Mouse (Mus musculus) gastrocnemius, postnatal 14 days (tissue): Measurements from ENCODE around the gene Hist1h2af. TPM values are rescaled to one million over a fixed set of nuclear protein-coding genes. Genes with fewer than 3 reads are reported as not detected.
A peak's percentile ranks its signal among the peaks of the same experiment; 100 is the strongest.

Source experiments
- DNase-seq: peaks from one replicate; pipeline ENCODE4 v3.0.0; 2021; ENCODE audit warnings: mixed read lengths
- intact Hi-C: fragments of 180-260 bp; cut with DNase I; formaldehyde crosslinking; loops from one replicate; pipeline ENCODE4 v1.15.1; 2025; ENCODE audit warnings: low total_unique reads
- total RNA-seq, 2 experiments: library from RNA; stranded (reverse); gene quantifications; 2 replicates each; pipeline ENCODE4 v1.2.3; 2021

The Hist1h2af gene
- total RNA-seq, 2 experiments from 2014 or later, result 61.2 to 77.1 TPM

DNA sequence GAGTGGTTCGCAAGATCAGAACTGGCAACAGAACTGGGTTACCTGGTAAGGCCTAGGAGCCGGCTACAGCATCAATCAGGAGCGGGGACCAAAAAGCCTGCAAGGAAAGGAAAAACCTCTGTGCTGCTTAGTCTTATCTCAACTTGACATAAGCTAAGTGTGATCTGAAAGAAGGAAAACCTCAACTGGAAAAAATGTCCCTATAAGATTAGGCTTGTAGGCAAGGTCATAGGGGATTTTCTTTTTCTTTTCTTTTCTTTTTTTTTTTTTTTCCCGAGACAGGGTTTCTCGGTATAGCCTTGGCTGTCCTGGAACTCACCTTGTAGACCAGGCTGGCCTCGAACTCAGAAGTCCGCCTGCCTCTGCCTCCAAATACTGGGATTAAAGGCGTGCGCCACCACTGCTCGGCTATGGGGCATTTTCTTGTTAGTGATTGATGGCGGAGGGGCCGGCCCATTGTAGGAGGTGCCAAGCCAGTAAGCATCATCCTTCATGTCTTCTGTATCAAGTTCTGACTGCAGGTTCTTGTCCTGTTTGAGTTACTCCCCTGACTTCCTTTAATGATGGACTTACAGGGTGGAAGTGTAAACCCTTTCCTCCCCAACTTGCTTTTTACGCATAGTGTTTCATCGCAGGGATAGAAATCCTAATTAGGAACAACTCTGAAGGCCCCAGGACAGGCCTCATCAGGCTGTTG, 26.7 kb upstream of the Hist1h2af start:
- intact Hi-C loops, result loop anchor here (5.0 kb wide), 1 partner anchor 50 kb away; no protein-coding TSS in a partner anchor
- no peak for DNase-seq

- no peak for DNase-seq
- intact Hi-C loops, result no loop called here
These were observed 23.6 kb upstream of the Hist1h2af start for GRCm38 (mm10) chr13:23510127-23510526.

GRCm38 (mm10) chr13:23513517-23513916, 20.2 kb upstream of the Hist1h2af start:
- intact Hi-C loops, result no loop called here

DNA sequence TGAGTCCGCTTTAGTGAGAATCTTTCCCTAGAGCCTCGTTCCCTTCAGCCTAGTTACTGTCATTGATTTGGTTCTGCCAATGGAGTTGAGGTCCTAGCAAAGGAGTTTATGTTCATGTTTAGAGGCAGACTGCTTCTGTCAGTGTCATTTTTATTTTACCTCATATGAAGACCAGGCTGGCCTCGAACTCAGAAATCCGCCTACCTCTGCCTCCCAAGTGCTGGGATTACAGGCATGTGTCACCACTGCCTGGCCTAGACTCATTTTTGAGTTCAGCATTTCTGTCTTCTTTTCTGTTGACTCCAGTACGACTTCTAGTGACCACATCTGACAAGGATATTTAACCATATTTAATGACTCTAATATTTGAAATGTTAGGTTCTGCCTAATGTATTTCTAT, 18.4 kb upstream of the Hist1h2af start:
- intact Hi-C loops, result loop anchor here (5.0 kb wide), 1 partner anchor 63 kb away; no protein-coding TSS in a partner anchor
- DNase-seq, result no peak

More at GRCm38 (mm10) chr13:23513517-23513916, 20.2 kb upstream of the Hist1h2af start:
- no peak for DNase-seq

DNA sequence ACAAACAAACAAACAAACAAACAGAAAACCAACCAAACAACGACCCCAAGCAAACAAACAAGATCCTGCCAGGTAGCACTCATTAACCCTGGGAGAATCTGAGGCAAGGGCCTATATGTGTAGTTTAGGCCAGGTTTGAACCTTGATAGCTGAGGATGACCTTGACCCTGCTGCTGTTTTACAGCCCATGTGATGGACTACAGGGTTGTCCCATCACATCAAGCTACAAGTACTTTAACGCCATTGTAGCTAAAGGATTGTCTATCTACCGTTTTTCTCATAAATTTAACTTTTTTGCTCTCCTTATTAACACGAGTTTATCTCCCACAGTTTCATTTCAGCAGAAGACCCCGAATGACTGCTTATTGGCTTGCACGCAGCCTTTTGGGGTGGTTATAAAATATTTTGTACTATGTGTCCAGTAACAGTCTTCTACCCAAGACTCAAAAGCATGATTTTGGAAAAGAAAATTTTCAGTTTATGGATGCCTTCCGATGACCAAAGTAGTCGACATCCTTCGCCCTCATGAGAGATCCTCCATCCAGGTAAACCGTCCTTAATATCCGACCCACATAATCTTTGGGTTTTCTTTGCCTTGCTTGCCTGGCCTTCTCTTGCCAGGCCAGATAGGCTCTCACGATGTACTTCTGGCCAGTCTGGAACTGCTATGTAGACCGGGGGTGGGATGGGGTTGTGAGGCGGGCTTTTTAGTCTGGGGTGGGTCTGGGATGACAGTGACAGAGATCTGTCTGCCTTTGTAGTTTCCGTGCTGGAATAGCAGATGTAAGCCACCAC, 17.7 kb upstream of the Hist1h2af start:
- DNase-seq, result no peak
- intact Hi-C loops, result loop anchor here (5.0 kb wide), 1 partner anchor 64 kb away; no protein-coding TSS in a partner anchor

- intact Hi-C loops, result loop anchor here (5.0 kb wide), 1 partner anchor 65 kb away; no protein-coding TSS in a partner anchor
- DNase-seq, result peak; percentile 53
These were observed 16.7 kb upstream of the Hist1h2af start for GRCm38 (mm10) chr13:23516822-23517602.

- intact Hi-C loops, result loop anchor here (2.0 to 5.0 kb wide), 2 partner anchors 65 to 85 kb away; no protein-coding TSS in a partner anchor
- DNase-seq, result peak; percentile 70
These were observed 16.0 kb upstream of the Hist1h2af start for GRCm38 (mm10) chr13:23517603-23518294.

DNA sequence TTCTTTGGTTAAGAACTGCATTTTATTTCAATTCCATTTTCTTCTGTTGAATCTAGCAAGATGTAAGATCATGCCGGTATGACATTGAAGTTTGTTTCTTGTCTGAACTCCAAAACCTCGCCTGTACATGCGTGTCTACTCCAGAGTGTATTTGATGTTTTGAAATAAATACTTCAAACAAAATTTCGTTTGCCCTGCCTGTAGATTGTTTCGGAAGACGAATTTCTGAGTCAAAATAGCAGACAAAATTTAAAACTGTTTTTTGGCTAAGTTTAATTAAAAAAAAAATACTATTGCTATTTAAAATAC, 15.5 kb upstream of the Hist1h2af start:
- intact Hi-C loops, result loop anchor here (2.0 to 5.0 kb wide), 2 partner anchors 66 to 85 kb away; no protein-coding TSS in a partner anchor
- DNase-seq, result no peak

- no peak for DNase-seq
- intact Hi-C loops, result loop anchor here (2.0 to 5.0 kb wide), 2 partner anchors 67 to 86 kb away; no protein-coding TSS in a partner anchor
These were observed 14.8 kb upstream of the Hist1h2af start for GRCm38 (mm10) chr13:23518885-23519284.

DNA sequence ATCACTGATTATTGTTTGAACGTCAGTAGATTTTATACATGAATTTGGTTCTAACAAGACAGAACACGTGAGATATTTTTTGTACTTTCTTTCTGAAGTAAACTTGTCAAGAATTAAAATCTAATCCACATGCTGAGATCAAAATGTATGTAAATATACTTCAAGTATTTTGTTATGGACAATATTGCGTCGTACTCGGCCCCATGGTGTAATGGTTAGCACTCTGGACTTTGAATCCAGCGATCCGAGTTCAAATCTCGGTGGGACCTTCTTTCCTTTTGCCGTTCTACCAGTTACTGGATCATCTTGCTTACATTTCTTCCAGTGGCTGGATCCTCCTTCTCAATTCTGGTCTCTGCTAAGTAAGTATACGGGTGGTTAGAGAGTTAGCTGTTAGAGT, 14.3 kb upstream of the Hist1h2af start:
- DNase-seq, result peak; percentile 63
- intact Hi-C loops, result loop anchor here (2.0 to 5.0 kb wide), 2 partner anchors 67 to 87 kb away; no protein-coding TSS in a partner anchor

- intact Hi-C loops, result loop anchor here (10.0 kb wide), 1 partner anchor 1497 kb away; no protein-coding TSS in a partner anchor
- peak; percentile 58 for DNase-seq
These were observed 12.0 kb upstream of the Hist1h2af start for GRCm38 (mm10) chr13:23521703-23522102.

GRCm38 (mm10) chr13:23523976-23524375, 9.7 kb upstream of the Hist1h2af start:
- intact Hi-C loops, result loop anchor here (10.0 kb wide), 1 partner anchor 1499 kb away; no protein-coding TSS in a partner anchor

GRCm38 (mm10) chr13:23524654-23525053, 9.1 kb upstream of the Hist1h2af start:
- intact Hi-C loops, result loop anchor here (10.0 kb wide), 1 partner anchor 1500 kb away; no protein-coding TSS in a partner anchor

More at GRCm38 (mm10) chr13:23523976-23524375, 9.7 kb upstream of the Hist1h2af start:
- DNase-seq, result no peak

GRCm38 (mm10) chr13:23525901-23526300, 7.8 kb upstream of the Hist1h2af start:
- DNase-seq, result no peak
- intact Hi-C loops, result loop anchor here (10.0 kb wide), 1 partner anchor 1501 kb away; no protein-coding TSS in a partner anchor

More at GRCm38 (mm10) chr13:23524654-23525053, 9.1 kb upstream of the Hist1h2af start:
- DNase-seq, result peak; percentile 70

DNA sequence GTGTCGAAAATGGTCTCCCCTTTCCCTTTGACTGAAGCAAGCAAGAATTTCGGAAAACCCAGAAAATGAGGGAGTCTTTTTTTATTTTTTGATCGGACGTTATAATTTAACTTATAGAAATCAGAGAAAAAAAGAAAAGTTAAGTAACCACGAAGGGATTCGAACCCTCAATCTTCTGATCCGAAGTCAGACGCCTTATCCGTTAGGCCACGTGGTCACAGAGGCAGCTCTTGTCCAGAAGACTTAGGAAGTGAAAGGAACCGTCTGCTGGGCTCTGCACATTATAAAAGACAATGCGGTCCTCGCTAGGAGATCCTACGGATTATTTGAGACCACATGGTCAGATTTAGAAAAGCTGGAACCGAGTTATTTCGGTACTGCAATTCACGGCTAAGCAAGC, 7.4 kb upstream of the Hist1h2af start:
- intact Hi-C loops, result loop anchor here (10.0 kb wide), 1 partner anchor 1502 kb away; no protein-coding TSS in a partner anchor
- DNase-seq, result peak; percentile 81

DNA sequence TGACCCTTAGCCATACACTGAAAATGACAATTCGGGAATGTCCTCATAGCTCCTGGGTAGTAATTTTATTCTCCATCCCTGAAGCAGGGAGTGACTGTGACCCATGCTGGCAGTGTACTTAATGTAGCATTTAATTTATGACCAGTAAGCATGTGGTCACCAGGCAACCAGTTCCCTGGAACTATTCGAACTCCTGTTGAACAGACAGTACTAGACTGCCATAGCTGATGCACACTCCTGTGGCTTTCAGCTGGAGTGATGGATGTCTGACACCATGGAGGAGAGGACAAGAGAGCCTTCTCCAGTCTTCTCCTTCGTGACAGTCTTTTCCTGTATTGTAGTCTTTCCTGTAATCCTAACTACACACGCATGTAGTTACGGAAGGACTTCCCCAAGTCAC, 4.7 kb upstream of the Hist1h2af start:
- DNase-seq, result no peak
- intact Hi-C loops, result loop anchor here (10.0 kb wide), 1 partner anchor 1504 kb away; no protein-coding TSS in a partner anchor

- intact Hi-C loops, result loop anchor here (10.0 kb wide), 1 partner anchor 1505 kb away; no protein-coding TSS in a partner anchor
- DNase-seq, result no peak
These were observed 4.1 kb upstream of the Hist1h2af start for GRCm38 (mm10) chr13:23529480-23530165.
